Mouse (Mus musculus) thymus, adult 2 months (tissue): Measurements from ENCODE around the gene Slc23a4. TPM values are rescaled to one million over a fixed set of nuclear protein-coding genes. Genes with fewer than 3 reads are reported as not detected.

Experiments used
- DNase-seq: peaks from one replicate; pipeline ENCODE4 v3.0.0; 2021
- H3K27ac ChIP-seq: fragments of 200-500 bp; 2 replicates; pipeline ENCODE4 v1.5.1; 2012; ENCODE audit warnings: low read length, control low read depth; ENCODE audit not compliant: control insufficient read depth, insufficient read depth
- H3K27me3 ChIP-seq: fragments of 200-500 bp; 2 replicates; pipeline ENCODE4 v1.6.1; 2012; ENCODE audit warnings: mild to moderate bottlenecking, low read length, moderate library complexity, mixed read lengths; ENCODE audit not compliant: control insufficient read depth, insufficient read depth
- H3K36me3 ChIP-seq: fragments of 200-500 bp; 2 replicates; pipeline ENCODE4 v1.6.1; 2012; ENCODE audit warnings: mild to moderate bottlenecking, low read length, moderate library complexity; ENCODE audit not compliant: control insufficient read depth, insufficient read depth
- H3K4me1 ChIP-seq: fragments of 200-500 bp; replicated peaks from 2 replicates; pipeline ENCODE4 v1.6.1; 2012; ENCODE audit warnings: low read length; ENCODE audit not compliant: control insufficient read depth, insufficient read depth
- H3K4me3 ChIP-seq: fragments of 200-500 bp; 2 replicates; pipeline ENCODE4 v1.5.1; 2012; ENCODE audit warnings: mild to moderate bottlenecking, low read length, control low read depth, moderate library complexity; ENCODE audit not compliant: control insufficient read depth, insufficient read depth
- CTCF ChIP-seq: fragments of 200-500 bp; IDR thresholded peaks from 2 replicates; pipeline ENCODE4 v1.5.1; 2012; ENCODE audit warnings: mild to moderate bottlenecking, control low read depth, low read length, moderate library complexity, borderline replicate concordance; ENCODE audit not compliant: control insufficient read depth, poor library complexity, insufficient read depth; ENCODE audit errors: extremely low read depth
- POLR2A ChIP-seq: fragments of 200-500 bp; IDR thresholded peaks from 2 replicates; pipeline ENCODE4 v1.6.1; 2012; ENCODE audit warnings: mild to moderate bottlenecking, low read length, control low read depth, moderate library complexity; ENCODE audit not compliant: control insufficient read depth, poor library complexity, insufficient read depth; ENCODE audit errors: extremely low read depth
- whole genome bisulfite sequencing: fragments of 180-500 bp; shearing (Covaris S2); methylation state at CpG from one replicate; pipeline ENCODE4 v1.1.7; 2018; 5-methylcytosine and 5-hydroxymethylcytosine counted together
- polyA plus RNA-seq: library from polyadenylated mRNA; depleted of rRNA; stranded (reverse); fragments of >200 nt; gene quantifications from 2 replicates; pipeline ENCODE4 v1.2.3, GENCODE M21; 2012

The Slc23a4 gene
- polyA plus RNA-seq, 1 experiment = 8.1 TPM

- no peak overlapping the region for H3K4me3 ChIP-seq
- no peak for TF ChIP-seq POLR2A
- TF ChIP-seq CTCF = no peak
- no peaks in the 10 kb centered on the region for H3K27me3 ChIP-seq
- H3K27ac ChIP-seq = no peak overlapping the region
- peaks cover 2% of the 10 kb centered on the region; the same call in 1 of the 2 replicates for H3K4me1 ChIP-seq
- whole genome bisulfite sequencing = 96% methylated on average over 3 of the region's 3 CpGs
- no peaks in the 10 kb centered on the region for H3K36me3 ChIP-seq
- DNase-seq = no peak
These were observed 17.0 kb downstream of the Slc23a4 start for GRCm38 (mm10) chr6:34971181-34971580.

DNA sequence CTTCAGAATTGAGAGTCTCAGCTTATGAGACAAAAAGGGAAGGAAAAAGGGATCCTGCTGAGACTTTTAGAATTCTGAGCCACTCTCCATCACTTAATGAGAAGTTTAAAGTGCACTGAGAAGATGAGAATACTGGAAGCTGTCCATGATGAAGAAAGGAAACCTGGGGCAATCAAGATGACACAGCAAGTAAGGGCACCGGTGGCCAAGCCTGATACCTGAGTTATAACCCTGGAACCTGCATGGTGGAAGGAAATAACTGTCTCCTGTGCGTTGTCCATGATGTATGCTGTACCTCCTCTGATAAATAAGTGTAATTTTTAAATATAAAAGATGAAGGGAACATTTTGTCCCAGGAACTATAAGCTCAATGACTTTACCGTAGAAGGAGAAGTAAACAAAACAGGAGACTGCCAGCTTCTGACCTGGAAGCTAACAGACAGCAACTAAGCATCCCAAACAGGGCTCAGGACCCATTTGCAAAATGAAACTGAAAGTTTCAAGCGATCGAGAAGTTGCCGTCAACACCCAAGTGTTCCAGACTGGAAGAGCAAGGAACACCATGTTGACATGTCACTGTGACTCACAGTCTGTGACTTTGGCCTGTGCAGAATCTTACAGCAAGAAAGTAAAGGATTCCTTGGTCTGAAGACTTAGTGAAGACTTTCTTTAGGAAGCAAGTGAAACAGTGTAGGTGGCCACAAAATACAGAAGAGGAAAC lies 22.2 kb downstream of the Slc23a4 start:
- Histone ChIP-seq H3K36me3 (no peaks in the 10 kb centered on the region), H3K27ac (no peak overlapping the region), H3K27me3 (no peaks in the 10 kb centered on the region), H3K4me1 (peaks cover 2% of the 10 kb centered on the region; the same call in 1 of the 2 replicates), H3K4me3 (peak overlapping the region; percentile 14; the same call in 1 of the 2 replicates)
- no peak for TF ChIP-seq POLR2A
- no peak for TF ChIP-seq CTCF
- WGBS = 40% methylated on average over 6 of the region's 6 CpGs
- no peak for DNase-seq

DNA sequence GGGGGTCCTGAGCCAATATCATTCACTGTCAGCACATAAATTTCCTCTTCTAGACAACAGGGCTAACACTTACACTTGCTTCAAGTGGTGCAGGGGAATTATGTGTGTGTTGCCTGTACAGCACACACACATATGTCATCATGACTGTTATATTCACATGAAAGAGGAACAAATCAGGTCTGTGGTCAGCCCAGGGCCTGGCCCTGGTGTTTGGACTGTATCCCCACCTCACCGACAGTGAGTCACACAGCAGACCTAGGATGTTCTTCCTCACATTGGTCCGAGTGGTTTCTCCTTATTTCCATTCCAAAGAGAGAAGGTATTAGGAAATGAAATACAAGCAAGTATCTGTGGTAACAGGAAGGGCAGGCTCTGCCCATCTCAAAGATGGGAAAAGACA lies 23.7 kb downstream of the Slc23a4 start:
- DNase-seq = no peak
- 77% methylated on average over 2 of the region's 2 CpGs for WGBS
- Histone ChIP-seq H3K4me1 (peaks cover 2% of the 10 kb centered on the region; the same call in 1 of the 2 replicates), H3K27me3 (no peaks in the 10 kb centered on the region), H3K27ac (no peak overlapping the region), H3K4me3 (no peak overlapping the region), H3K36me3 (no peaks in the 10 kb centered on the region)
- no peak for TF ChIP-seq CTCF
- TF ChIP-seq POLR2A = no peak

- TF ChIP-seq CTCF (no peak), POLR2A (no peak)
- no peak overlapping the region for H3K27ac ChIP-seq
- WGBS = 95% methylated on average over 7 of the region's 7 CpGs
- no peak overlapping the region for H3K4me3 ChIP-seq
- H3K27me3 ChIP-seq = no peaks in the 10 kb centered on the region
- DNase-seq = no peak
- H3K36me3 ChIP-seq = no peaks in the 10 kb centered on the region
- peaks cover 23% of the 10 kb centered on the region for H3K4me1 ChIP-seq
These were observed 29.1 kb downstream of the Slc23a4 start for GRCm38 (mm10) chr6:34959131-34959530.

- Histone ChIP-seq H3K4me1 (peaks cover 50% of the 10 kb centered on the region), H3K4me3 (no peak overlapping the region), H3K36me3 (no peaks in the 10 kb centered on the region), H3K27me3 (no peaks in the 10 kb centered on the region), H3K27ac (no peak overlapping the region)
- no peak for TF ChIP-seq POLR2A
- TF ChIP-seq CTCF = no peak; the same call in 1 of the 2 replicates
- DNase-seq = no peak
- whole genome bisulfite sequencing = 57% methylated on average over 8 of the region's 8 CpGs
These were observed 32.4 kb downstream of the Slc23a4 start for GRCm38 (mm10) chr6:34955862-34956241.

DNA sequence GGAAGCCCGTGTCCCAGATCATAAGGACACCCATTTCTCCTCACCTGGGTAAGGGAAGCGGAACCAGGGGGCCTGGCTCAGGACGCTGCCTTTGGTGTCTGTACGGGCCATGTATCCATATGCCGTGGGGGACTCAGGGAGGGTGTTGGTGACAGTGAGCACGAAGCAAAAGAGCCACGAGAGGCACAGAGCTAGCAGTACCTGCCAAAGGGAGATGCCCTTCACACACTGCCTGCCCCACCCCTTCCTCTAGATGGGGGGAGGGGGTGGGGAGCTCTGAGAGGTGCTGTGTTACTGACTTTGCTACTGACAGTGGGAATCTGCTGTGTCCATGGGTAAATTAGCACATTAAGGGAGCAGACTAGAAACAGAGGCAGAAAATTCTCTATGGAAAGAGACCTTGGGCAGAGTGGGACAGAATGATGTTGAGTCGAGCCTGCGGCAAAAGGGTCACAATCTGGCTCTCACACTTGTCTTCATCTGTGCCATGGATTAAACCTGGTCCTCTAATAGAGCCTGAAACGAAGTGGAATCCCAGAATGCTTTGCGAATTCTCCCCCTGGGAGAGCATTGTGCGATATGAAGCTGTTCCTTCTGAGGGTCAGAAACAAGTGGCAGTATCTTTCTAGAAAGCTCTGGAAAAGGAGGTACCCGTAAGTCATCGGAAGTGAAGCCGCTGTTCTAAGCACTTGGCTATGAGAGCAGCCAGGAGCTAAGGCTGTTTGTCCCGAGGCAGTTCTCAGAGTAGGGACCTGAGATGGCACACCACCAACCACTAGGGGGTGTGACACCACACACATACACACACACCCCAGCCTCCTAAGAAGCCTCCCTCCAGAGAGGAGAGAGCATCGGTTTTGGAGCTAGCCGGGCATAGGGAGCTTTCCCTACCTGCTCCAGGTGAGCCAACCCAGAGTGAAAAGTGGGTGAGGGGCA lies 33.0 kb downstream of the Slc23a4 start:
- peak; percentile 61 for DNase-seq
- TF ChIP-seq POLR2A (no peak), CTCF (peak; percentile 81; the same call in 1 of the 2 replicates)
- Histone ChIP-seq H3K36me3 (no peaks in the 10 kb centered on the region), H3K27me3 (no peaks in the 10 kb centered on the region), H3K4me3 (no peak overlapping the region), H3K4me1 (peaks cover 50% of the 10 kb centered on the region), H3K27ac (no peak overlapping the region)
- WGBS = 48% methylated on average over 18 of the region's 18 CpGs
